Mouse (Mus musculus) spleen, adult 2 months (tissue): Measurements from ENCODE around the gene Impdh2.

Experiments used
- CTCF ChIP-seq: fragments of 200-500 bp; IDR thresholded peaks from 2 replicates; pipeline ENCODE4 v1.5.1; 2011; ENCODE audit warnings: mild to moderate bottlenecking, inconsistent platforms; ENCODE audit not compliant: insufficient read depth, insufficient read length, insufficient replicate concordance; ENCODE audit errors: extremely low read depth
- POLR2A ChIP-seq: fragments of 200-500 bp; IDR thresholded peaks from 2 replicates; pipeline ENCODE4 v1.6.1; 2011; ENCODE audit warnings: low read depth, low read length, inconsistent platforms

- TF ChIP-seq POLR2A (no peak), CTCF (no peak)
Measured at GRCm38 (mm10) chr9:108545986-108546385, 14.1 kb upstream of the Impdh2 start.
